Mouse (Mus musculus): ENCODE data around the gene Flnb.

Flnb gene

DNA sequence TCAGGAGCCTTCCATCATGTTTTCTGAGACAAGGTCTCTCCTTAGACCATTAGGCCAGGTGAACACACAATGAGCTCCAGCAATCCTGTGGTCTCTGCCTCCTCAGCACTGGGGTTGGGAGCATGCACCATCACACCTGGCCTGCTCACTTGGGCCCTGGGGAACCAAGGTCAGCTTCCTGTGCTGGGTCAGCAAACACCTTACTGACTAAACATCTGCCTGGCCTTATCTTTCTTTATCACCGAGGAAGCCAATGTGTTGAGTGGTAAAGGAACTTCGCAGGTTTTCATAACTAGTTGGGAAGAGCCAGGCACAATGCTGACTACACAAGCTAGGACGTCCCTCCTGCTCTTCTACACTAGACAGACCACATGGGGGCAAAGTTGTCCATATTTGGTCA is 172.2 kb downstream of the Flnb start:
- no peak for DNase-seq (ENCODE audit: low read depth, low spot score)

DNA sequence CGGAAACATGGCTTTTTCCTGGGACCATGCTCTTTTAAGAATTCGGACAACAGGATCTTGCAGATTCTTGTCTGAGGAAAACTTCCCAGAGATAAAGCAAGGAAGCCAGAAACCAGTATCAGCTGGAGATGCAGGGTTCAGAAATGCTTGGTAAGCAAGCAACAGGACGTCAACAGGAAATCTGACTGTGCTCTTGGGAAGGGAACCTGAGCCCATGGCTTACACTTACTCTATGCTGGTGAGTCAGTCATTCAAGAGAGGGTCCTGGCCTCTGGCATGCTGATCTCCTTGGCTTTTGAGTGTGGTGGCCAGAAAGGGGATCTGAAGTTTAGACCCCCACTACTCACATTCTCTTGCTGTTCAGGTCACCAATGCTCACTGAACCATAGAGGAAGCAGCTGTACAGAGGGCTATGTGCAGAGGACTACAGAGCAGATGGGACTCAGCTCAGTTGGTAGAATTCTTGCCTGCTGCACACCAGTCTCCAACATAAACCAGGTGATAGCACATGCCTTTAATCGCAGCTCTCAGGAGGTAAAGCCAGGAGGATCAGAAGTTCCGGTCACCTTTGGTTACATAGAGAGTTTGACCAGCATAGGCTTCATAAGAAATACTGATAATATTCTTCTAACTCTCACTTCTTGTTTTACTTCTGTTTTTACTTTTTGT is 173.5 kb downstream of the Flnb start:
- DNase-seq (ENCODE audit: low read depth, low spot score) = no peak

- DNase-seq (ENCODE audit: low read depth, low spot score) = no peak
These were observed 174.4 kb downstream of the Flnb start for GRCm38 (mm10) chr14:7992158-7992557.

DNA sequence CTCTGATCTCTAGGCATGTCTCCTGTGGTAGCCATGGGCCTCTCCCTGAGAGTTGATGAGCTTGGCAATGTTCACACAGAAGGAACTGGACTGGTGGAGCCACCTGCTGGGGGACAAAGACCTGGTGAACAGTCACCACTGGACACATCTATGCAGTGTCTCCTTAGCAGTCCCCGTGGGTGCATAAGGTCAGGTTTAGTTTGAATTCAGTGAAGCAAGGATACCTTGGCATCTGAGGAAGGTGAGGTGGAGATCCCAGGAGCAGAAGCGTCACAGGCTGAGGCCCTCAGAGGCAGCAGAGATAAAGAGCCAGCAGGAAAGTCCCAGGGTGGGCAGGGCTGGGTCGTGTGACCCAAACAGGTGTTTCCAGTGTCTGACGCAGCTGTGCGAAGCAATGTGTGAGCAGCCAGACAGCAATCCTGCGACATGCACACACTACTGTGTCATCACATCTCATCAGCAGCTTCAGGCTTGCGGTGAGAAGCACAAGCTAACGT is 176.6 kb downstream of the Flnb start, which contains the start of gene Dnase1l3:
Dnase1l3 (minus strand) TSS at position 303 of the 497 bp plus-strand sequence.
- no peak for DNase-seq (ENCODE audit: low read depth, low spot score)

GRCm38 (mm10) chr14:7997255-7997696 is 179.5 kb downstream of the Flnb start:
- DNase-seq (ENCODE audit: low read depth, low spot score) = peak; percentile 76

DNA sequence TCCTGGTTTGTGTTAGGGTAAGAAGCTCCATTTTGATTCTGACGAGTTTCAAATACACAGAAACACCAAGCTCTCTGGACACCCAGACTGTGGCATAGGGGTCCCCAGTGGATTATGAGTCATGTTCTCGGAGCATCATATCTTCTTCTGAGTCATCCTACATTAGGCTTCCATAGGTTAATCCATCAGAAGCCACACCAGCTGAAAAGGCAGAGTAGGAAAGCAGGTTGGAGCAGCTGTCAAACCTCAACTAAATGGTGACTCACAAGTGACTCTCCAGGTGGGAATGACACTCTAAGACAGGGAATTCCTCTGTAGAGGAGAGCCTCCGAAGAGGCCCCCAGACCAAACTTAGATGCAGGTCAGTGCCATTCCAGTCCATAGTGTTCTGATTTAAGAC is 181.3 kb downstream of the Flnb start:
- no peak for DNase-seq (ENCODE audit: low read depth, low spot score)

GRCm38 (mm10) chr14:7999435-7999834 is 181.7 kb downstream of the Flnb start:
- DNase-seq (ENCODE audit: low read depth, low spot score) = no peak

GRCm38 (mm10) chr14:8000247-8000646 is 182.5 kb downstream of the Flnb start:
- DNase-seq (ENCODE audit: low read depth, low spot score) = no peak

Data from WW6 (cell line).